Mouse (Mus musculus) stomach, postnatal 0 days (tissue): ENCODE results near the gene Rufy2. TPM values are rescaled to one million over a fixed set of nuclear protein-coding genes. Genes with fewer than 3 reads are reported as not detected.

Source experiments
- ATAC-seq: fragments of 200-750 bp; cut with Nextera tagmentation; 2 replicates; pipeline ENCODE4 v1.8.0; 2017; ENCODE audit not compliant: low FRiP score, low TSS enrichment
- DNase-seq: peaks from one replicate; pipeline ENCODE4 v3.0.0-alpha.2; 2016; ENCODE audit warnings: low spot score
- H3K27ac ChIP-seq: fragments of 300-500 bp; sonication (generic); replicated peaks from 2 replicates; pipeline ENCODE4 v1.5.1; 2014; ENCODE audit warnings: mild to moderate bottlenecking, control low read depth
- H3K27me3 ChIP-seq: fragments of 300-500 bp; sonication (generic); 2 replicates; pipeline ENCODE4 v1.6.1; 2014; ENCODE audit warnings: low read length; ENCODE audit not compliant: control insufficient read depth, insufficient read depth
- H3K36me3 ChIP-seq: fragments of 300-500 bp; sonication (generic); 2 replicates; pipeline ENCODE4 v1.6.1; 2014; ENCODE audit warnings: low read length, mixed read lengths; ENCODE audit not compliant: control insufficient read depth, insufficient read depth
- H3K4me1 ChIP-seq: fragments of 300-500 bp; sonication (generic); replicated peaks from 2 replicates; pipeline ENCODE4 v1.6.1; 2014; ENCODE audit warnings: antibody characterized with exemption; ENCODE audit not compliant: control insufficient read depth, insufficient read depth
- H3K4me2 ChIP-seq: fragments of 300-500 bp; sonication (generic); replicated peaks from 2 replicates; pipeline ENCODE4 v1.6.1; 2014; ENCODE audit warnings: low read depth, mild to moderate bottlenecking, control low read depth, moderate library complexity
- H3K4me3 ChIP-seq: fragments of 300-500 bp; sonication (generic); 2 replicates; pipeline ENCODE4 v1.5.1; 2014; ENCODE audit warnings: low read depth, low read length, control low read depth
- H3K9ac ChIP-seq: fragments of 300-500 bp; sonication (generic); 2 replicates; pipeline ENCODE4 v1.6.1; 2014; ENCODE audit warnings: mild to moderate bottlenecking, low read length, control low read depth, mixed read lengths
- H3K9me3 ChIP-seq: fragments of 300-500 bp; sonication (generic); 2 replicates; pipeline ENCODE4 v1.6.1; 2016; ENCODE audit warnings: low read length; ENCODE audit not compliant: control insufficient read depth
- CTCF ChIP-seq: IDR thresholded peaks from 2 replicates; pipeline ENCODE4 v1.5.1; 2016; ENCODE audit warnings: antibody characterized with exemption, low read depth, mild to moderate bottlenecking, moderate library complexity
- EP300 ChIP-seq: optimal IDR thresholded peaks from 2 replicates; pipeline ENCODE3; 2016; ENCODE audit warnings: antibody characterized with exemption
- WGBS: fragments of 180-500 bp; shearing (Covaris S2); extraction: QIAGEN DNeasy Blood & Tissue Kit; methylation state at CpG from one replicate; pipeline ENCODE4 v1.1.7; 2014; 5-methylcytosine and 5-hydroxymethylcytosine counted together
- polyA plus RNA-seq: library from polyadenylated mRNA; unstranded; fragments of >200 nt; fragmentation: Nextera tagmentation; extraction: Ambion mirVana; gene quantifications from 2 replicates; pipeline ENCODE4 v1.2.1, GENCODE M21; 2015

The Rufy2 gene
- polyA plus RNA-seq, 1 experiment from 2014 or later = 12.8 TPM

DNA sequence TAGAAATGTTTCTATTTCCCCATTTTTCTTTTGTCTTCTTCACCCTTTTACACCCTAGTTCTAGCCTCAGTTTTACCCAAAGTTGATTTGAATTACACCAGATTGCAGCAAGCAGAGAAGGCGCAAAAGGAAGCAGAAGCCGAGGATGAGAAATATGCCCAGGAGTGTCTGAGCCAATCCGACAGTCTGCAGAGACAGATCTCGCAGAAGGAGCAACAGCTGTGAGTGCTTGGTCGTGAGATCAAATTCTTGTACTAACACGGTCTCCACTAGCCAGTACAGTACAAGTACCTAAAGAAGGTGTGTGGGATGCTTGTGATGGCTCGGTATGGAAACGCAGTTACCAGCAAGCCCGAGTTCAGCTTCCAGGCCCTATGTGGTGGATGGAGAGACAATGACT lies 24.5 kb downstream of the Rufy2 start:
- no peak overlapping the region for H3K4me2 ChIP-seq
- ATAC-seq (no peak), DNase-seq (no peak)
- H3K4me1 ChIP-seq = no peaks in the 10 kb centered on the region
- peaks cover 15% of the 10 kb centered on the region for H3K36me3 ChIP-seq
- no peak for TF ChIP-seq CTCF
- TF ChIP-seq EP300 = no peak
- H3K9me3 ChIP-seq = no peaks in the 10 kb centered on the region
- no peak overlapping the region for H3K27ac ChIP-seq
- H3K4me3 ChIP-seq = no peak overlapping the region
- H3K27me3 ChIP-seq = no peaks in the 10 kb centered on the region
- H3K9ac ChIP-seq = no peak overlapping the region
- WGBS = 86% methylated on average over 9 of the region's 9 CpGs

GRCm38 (mm10) chr10:63008193-63008592 lies 28.2 kb downstream of the Rufy2 start:
- DNase-seq = no peak
- Histone ChIP-seq H3K4me2 (no peak overlapping the region), H3K9ac (no peak overlapping the region), H3K4me1 (no peaks in the 10 kb centered on the region), H3K4me3 (no peak overlapping the region), H3K36me3 (peaks cover 12% of the 10 kb centered on the region; the same call in 1 of the 2 replicates), H3K9me3 (no peaks in the 10 kb centered on the region), H3K27me3 (no peaks in the 10 kb centered on the region), H3K27ac (no peak overlapping the region)
- whole genome bisulfite sequencing = 37% methylated on average over 3 of the region's 3 CpGs
- TF ChIP-seq CTCF (peak; percentile 46), EP300 (no peak)
- ATAC-seq = no peak

DNA sequence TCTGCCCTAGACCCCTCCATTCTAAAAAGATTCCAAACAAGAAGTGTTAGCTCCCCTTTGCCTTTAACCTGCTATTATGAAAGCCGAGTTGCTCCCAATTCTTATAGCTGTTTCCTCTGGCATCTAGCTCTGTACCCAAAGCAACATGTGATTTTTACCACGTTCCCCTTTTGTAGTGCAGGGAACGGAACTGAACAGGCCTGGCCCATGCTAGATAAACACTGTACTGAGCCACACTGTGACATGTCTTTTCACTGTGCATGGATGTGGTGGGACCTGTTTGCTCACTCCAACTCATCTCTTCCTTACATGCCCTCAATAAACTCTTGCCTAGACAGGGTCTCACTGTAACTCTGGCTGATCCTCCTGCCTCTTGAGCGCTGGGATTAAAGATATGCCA lies 30.2 kb downstream of the Rufy2 start:
- H3K9ac ChIP-seq = no peak overlapping the region
- WGBS = 55% methylated on average over 4 of the region's 4 CpGs
- H3K4me1 ChIP-seq = no peaks in the 10 kb centered on the region
- H3K36me3 ChIP-seq = peaks cover 17% of the 10 kb centered on the region
- no peaks in the 10 kb centered on the region for H3K9me3 ChIP-seq
- H3K4me2 ChIP-seq = no peak overlapping the region
- no peak for TF ChIP-seq EP300
- no peak for TF ChIP-seq CTCF
- no peak overlapping the region for H3K27ac ChIP-seq
- no peak overlapping the region for H3K4me3 ChIP-seq
- DNase-seq (no peak), ATAC-seq (no peak)
- H3K27me3 ChIP-seq = no peaks in the 10 kb centered on the region

DNA sequence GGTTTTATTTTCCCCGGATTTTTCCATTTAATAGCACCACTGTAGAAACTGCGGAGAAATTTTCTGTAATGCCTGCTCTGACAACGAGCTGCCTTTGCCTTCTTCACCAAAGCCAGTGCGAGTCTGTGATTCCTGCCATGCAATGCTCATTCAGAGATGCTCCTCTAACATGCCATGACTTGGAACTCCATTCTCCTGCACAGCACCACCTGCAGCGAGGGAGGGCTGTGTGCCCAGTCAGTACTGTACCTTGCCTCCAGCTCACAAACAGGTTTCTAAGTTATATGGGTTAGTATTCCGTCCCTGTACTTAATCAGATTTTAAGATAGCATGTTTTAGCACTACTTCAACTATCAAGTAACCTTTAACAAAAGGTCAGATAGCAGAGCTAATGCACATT lies 31.5 kb downstream of the Rufy2 start:
- ATAC-seq = no peak

DNA sequence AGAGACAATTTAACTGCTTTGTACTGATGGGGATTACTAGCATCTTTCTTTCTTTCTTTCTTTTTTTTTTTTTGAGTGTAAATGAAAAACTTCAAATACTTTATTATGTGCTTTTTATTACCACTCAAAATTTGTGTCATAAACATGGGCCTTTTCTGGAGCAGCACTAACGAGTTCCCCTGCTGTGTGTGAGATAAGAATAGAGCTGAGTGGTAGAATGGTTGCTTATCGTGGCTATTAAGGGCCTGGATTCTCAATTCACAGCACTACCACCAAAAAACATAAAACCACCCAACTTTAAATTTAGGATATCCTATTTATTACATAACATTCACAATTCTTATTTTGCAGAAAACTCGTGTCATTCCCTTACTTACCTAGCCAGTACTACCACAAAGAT lies 33.5 kb downstream of the Rufy2 start:
- no peak for DNase-seq
- no peak for TF ChIP-seq CTCF
- no peak for TF ChIP-seq EP300
- H3K4me3 ChIP-seq = no peak overlapping the region
- no peaks in the 10 kb centered on the region for H3K27me3 ChIP-seq
- no peak overlapping the region for H3K27ac ChIP-seq
- ATAC-seq = no peak
- no peaks in the 10 kb centered on the region for H3K4me1 ChIP-seq
- no peaks in the 10 kb centered on the region for H3K9me3 ChIP-seq
- WGBS = 77% methylated on average over 3 of the region's 3 CpGs
- no peak overlapping the region for H3K9ac ChIP-seq
- H3K4me2 ChIP-seq = no peak overlapping the region
- H3K36me3 ChIP-seq = peaks cover 10% of the 10 kb centered on the region

More for the DNA sequence above, 31.5 kb downstream of the Rufy2 start:
- Histone ChIP-seq H3K4me1 (no peaks in the 10 kb centered on the region), H3K9ac (no peak overlapping the region), H3K27ac (no peak overlapping the region), H3K36me3 (peaks cover 14% of the 10 kb centered on the region), H3K4me3 (no peak overlapping the region), H3K4me2 (no peak overlapping the region), H3K27me3 (no peaks in the 10 kb centered on the region), H3K9me3 (no peaks in the 10 kb centered on the region)
- 80% methylated on average over 6 of the region's 6 CpGs for WGBS
- TF ChIP-seq CTCF (no peak), EP300 (no peak)
- no peak for DNase-seq

- no peak overlapping the region for H3K9ac ChIP-seq
- ATAC-seq (no peak), DNase-seq (no peak)
- no peak overlapping the region for H3K27ac ChIP-seq
- no peaks in the 10 kb centered on the region for H3K9me3 ChIP-seq
- H3K27me3 ChIP-seq = no peaks in the 10 kb centered on the region
- H3K36me3 ChIP-seq = peaks cover 10% of the 10 kb centered on the region
- no peaks in the 10 kb centered on the region for H3K4me1 ChIP-seq
- no peak overlapping the region for H3K4me2 ChIP-seq
- TF ChIP-seq EP300 (no peak), CTCF (no peak)
- no peak overlapping the region for H3K4me3 ChIP-seq
- 89% methylated on average over 9 of the region's 9 CpGs for WGBS
These were observed 34.1 kb downstream of the Rufy2 start for GRCm38 (mm10) chr10:63014168-63014567.
